Mouse (Mus musculus) MEL (cell line): ENCODE measurements around the gene Cnot2. TPM values are rescaled to one million over a fixed set of nuclear protein-coding genes. Genes with fewer than 3 reads are reported as not detected.
"Not testable (repeated sequence)": the region's sequence is repeated elsewhere in the genome, so short reads cannot be mapped to it uniquely, and the experiment has no call there.

Experiments
- DNase-seq: peaks from one replicate; pipeline ENCODE4 v3.0.0; 2011; ENCODE audit warnings: low read depth, low spot score
- H3K27ac ChIP-seq: 2 replicates; pipeline ENCODE4 v1.5.1; 2012; ENCODE audit warnings: low read depth, mild to moderate bottlenecking, control low read depth, low read length, moderate library complexity; ENCODE audit not compliant: control insufficient read depth
- H3K27me3 ChIP-seq, 2 experiments: fragments of 150-350 bp in 1 of 2; sonication (generic) in 1 of 2; 2 replicates each; pipeline ENCODE4 v1.6.1; 2012; ENCODE audit warnings: low read length in 2 of 2, mild to moderate bottlenecking in 2 of 2, improper control_type of control experiment in 1 of 2, moderate library complexity in 1 of 2; ENCODE audit not compliant: insufficient read depth in 2 of 2, control insufficient read depth in 1 of 2
- H3K36me3 ChIP-seq, 2 experiments: 2 replicates each; pipeline ENCODE4 v1.6.1; 2012 to 2014; ENCODE audit warnings: low read length in 2 of 2, improper control_type of control experiment in 1 of 2, inconsistent platforms in 1 of 2, mild to moderate bottlenecking in 1 of 2; ENCODE audit not compliant: insufficient read depth in 2 of 2, control insufficient read depth in 1 of 2
- H3K4me1 ChIP-seq, 2 experiments: fragments of 150-350 bp in 1 of 2; sonication (generic) in 1 of 2; 2 replicates each; pipeline ENCODE4 v1.6.1; 2012; ENCODE audit warnings: low read length in 2 of 2, improper control_type of control experiment in 1 of 2, mild to moderate bottlenecking in 1 of 2; ENCODE audit not compliant: insufficient read depth in 2 of 2, control insufficient read depth in 1 of 2
- H3K4me3 ChIP-seq, 2 experiments: fragments of 150-350 bp in 1 of 2; sonication (generic) in 1 of 2; 2 replicates each; pipeline ENCODE4 v1.5.1; 2012; ENCODE audit warnings: low read depth in 2 of 2, low read length in 2 of 2, mild to moderate bottlenecking in 2 of 2, moderate library complexity in 2 of 2, control low read depth in 1 of 2, improper control_type of control experiment in 1 of 2; ENCODE audit not compliant: control insufficient read depth in 1 of 2, insufficient read depth in 1 of 2
- H3K79me2 ChIP-seq: 2 replicates; pipeline ENCODE4 v1.6.1; 2012; ENCODE audit warnings: mild to moderate bottlenecking, low read length, moderate library complexity; ENCODE audit not compliant: control insufficient read depth, poor library complexity, insufficient read depth
- H3K9ac ChIP-seq: 2 replicates; pipeline ENCODE4 v1.6.1; 2012; ENCODE audit warnings: low read depth, mild to moderate bottlenecking, control low read depth, low read length, moderate library complexity; ENCODE audit not compliant: control insufficient read depth, poor library complexity, severe bottlenecking
- H3K9me3 ChIP-seq: fragments of 150-350 bp; sonication (generic); replicated peaks from 2 replicates; pipeline ENCODE4 v1.6.1; 2012; ENCODE audit warnings: mild to moderate bottlenecking, low read length, improper control_type of control experiment, moderate library complexity; ENCODE audit not compliant: insufficient read depth
- BHLHE40 ChIP-seq: IDR thresholded peaks from 2 replicates; pipeline ENCODE4 v1.6.1; 2012; ENCODE audit warnings: low read depth, mild to moderate bottlenecking, inconsistent platforms, low read length, improper control_type of control experiment, borderline replicate concordance
- CHD2 ChIP-seq: IDR thresholded peaks from 2 replicates; pipeline ENCODE4 v1.6.1; 2011; ENCODE audit warnings: low read length, improper control_type of control experiment
- CTCF ChIP-seq, 3 experiments: IDR thresholded peaks in 2 of 3; conservative IDR thresholded peaks in 1 of 3; 2 replicates each; pipeline ENCODE4 v1.5.1; 2011 to 2012; ENCODE audit warnings: low read length in 3 of 3, low read depth in 2 of 3, mild to moderate bottlenecking in 2 of 3, improper control_type of control experiment in 1 of 3, inconsistent platforms in 1 of 3, mixed read lengths in 1 of 3, moderate library complexity in 1 of 3; ENCODE audit not compliant: control insufficient read depth in 1 of 3, insufficient read depth in 1 of 3, poor library complexity in 1 of 3, severe bottlenecking in 1 of 3
- HCFC1 ChIP-seq: IDR thresholded peaks from 2 replicates; pipeline ENCODE4 v1.6.1; 2012; ENCODE audit warnings: low read depth, mild to moderate bottlenecking, inconsistent platforms, low read length, improper control_type of control experiment, moderate library complexity
- JUND ChIP-seq: IDR thresholded peaks from 2 replicates; pipeline ENCODE4 v1.6.1; 2011; ENCODE audit warnings: low read depth, mild to moderate bottlenecking, improper control_type of control experiment, low read length
- MAZ ChIP-seq: IDR thresholded peaks from 2 replicates; pipeline ENCODE4 v1.6.1; 2012; ENCODE audit warnings: low read depth, mild to moderate bottlenecking, inconsistent platforms, low read length, improper control_type of control experiment
- MYC ChIP-seq: IDR thresholded peaks from 2 replicates; pipeline ENCODE4 v1.6.1; 2011; ENCODE audit warnings: low read depth, mild to moderate bottlenecking, low read length, improper control_type of control experiment, moderate library complexity
- NRF1 ChIP-seq: IDR thresholded peaks from 2 replicates; pipeline ENCODE4 v1.6.1; 2014; ENCODE audit warnings: low read depth, mild to moderate bottlenecking, inconsistent platforms, low read length, improper control_type of control experiment, moderate library complexity; ENCODE audit not compliant: poor library complexity, insufficient read depth, severe bottlenecking
- RCOR1 ChIP-seq: IDR thresholded peaks from 2 replicates; pipeline ENCODE4 v1.6.1; 2012; ENCODE audit warnings: low read depth, mild to moderate bottlenecking, inconsistent platforms, low read length, improper control_type of control experiment
- SIN3A ChIP-seq: IDR thresholded peaks from 2 replicates; pipeline ENCODE4 v1.6.1; 2012; ENCODE audit warnings: low read length, improper control_type of control experiment, inconsistent platforms
- SMC3 ChIP-seq: IDR thresholded peaks from 2 replicates; pipeline ENCODE4 v1.6.1; 2011; ENCODE audit warnings: low read depth, low read length, improper control_type of control experiment
- TAL1 ChIP-seq: IDR thresholded peaks from 2 replicates; pipeline ENCODE4 v1.6.1; 2012; ENCODE audit warnings: mild to moderate bottlenecking, inconsistent platforms, low read length, moderate library complexity, mixed read lengths
- TCF12 ChIP-seq: IDR thresholded peaks from 2 replicates; pipeline ENCODE4 v1.6.1; 2014; ENCODE audit warnings: low read depth, mild to moderate bottlenecking, inconsistent platforms, low read length, improper control_type of control experiment, moderate library complexity
- ZKSCAN1 ChIP-seq: IDR thresholded peaks from 2 replicates; pipeline ENCODE4 v1.6.1; 2012; ENCODE audit warnings: low read depth, mild to moderate bottlenecking, inconsistent platforms, low read length, improper control_type of control experiment, moderate library complexity
- ZMIZ1 ChIP-seq: IDR thresholded peaks from 2 replicates; pipeline ENCODE4 v1.6.1; 2012; ENCODE audit warnings: low read depth, mild to moderate bottlenecking, inconsistent platforms, low read length, improper control_type of control experiment, moderate library complexity
- ZNF384 ChIP-seq: IDR thresholded peaks from 2 replicates; pipeline ENCODE4 v1.6.1; 2012; ENCODE audit warnings: low read depth, mild to moderate bottlenecking, inconsistent platforms, low read length, improper control_type of control experiment
- polyA plus RNA-seq, 2 experiments: library from polyadenylated mRNA; stranded (reverse) in 1 of 2; unstranded in 1 of 2; fragments of >175 nt in 1 of 2; fragments of >200 nt in 1 of 2; gene quantifications; 2 replicates each; pipeline versions ENCODE4 v1.2.1 to v1.2.4; 2012; ENCODE audit warnings: low replicate concordance in 2 of 2, low read depth in 1 of 2; ENCODE audit not compliant: insufficient read length in 2 of 2, insufficient read depth in 1 of 2, missing spikeins in 1 of 2
- total RNA-seq: library from RNA; depleted of rRNA; stranded (reverse); fragments of 300-350 nt; gene quantifications from 2 replicates; pipeline ENCODE4 v1.2.3, GENCODE M21; 2012

Gene Cnot2
- total and polyA plus RNA-seq, 3 experiments, result 84.3 to 554 (median 88.8) TPM

DNA sequence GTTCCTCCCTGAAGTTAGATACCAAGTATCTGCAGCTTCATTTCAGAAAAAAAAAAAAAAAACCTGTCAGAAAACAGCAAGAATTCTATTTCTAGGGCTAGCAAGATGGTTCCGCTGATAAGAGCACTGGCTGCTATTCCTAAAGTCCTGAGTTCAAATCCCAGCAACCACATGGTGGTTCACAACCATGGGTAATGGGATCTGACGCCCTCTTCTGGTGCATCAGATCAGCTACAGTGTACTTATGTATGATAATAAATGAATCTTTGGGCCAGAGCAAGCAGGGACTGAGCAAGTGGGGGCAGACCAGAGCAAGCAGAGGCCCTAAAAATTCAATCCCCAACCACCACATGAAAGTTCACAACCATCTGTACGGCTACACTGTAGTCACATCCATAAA lies 4.1 kb downstream of the Cnot2 start:
- no peaks in the 10 kb centered on the region for H3K9me3 ChIP-seq

DNA sequence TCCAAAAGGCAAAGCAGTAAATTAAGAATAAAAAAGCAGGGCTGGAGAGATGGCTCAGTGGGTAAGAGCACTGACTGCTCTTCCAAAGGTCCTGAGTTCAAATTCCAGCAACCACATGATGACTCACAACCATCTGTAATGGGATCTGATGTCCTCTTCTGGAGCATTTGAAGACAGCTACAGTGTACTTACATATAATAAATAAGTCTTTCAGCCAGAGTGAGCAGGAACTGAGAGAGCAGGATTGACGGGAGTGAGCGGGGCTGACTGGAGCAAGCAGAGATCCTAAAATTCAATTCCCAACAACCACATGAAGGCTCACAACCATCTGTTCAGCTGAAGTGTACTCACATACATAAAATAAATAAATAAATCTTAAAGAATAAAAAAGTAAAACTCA lies 5.2 kb downstream of the Cnot2 start:
- H3K36me3 ChIP-seq, result peaks cover 1 to 41% of the 10 kb centered on the region in 2 experiments; a peak in 3 of 4 replicates
- H3K9ac ChIP-seq, H3K9me3 ChIP-seq, H3K27me3 ChIP-seq, DNase-seq, H3K27ac ChIP-seq, H3K4me3 ChIP-seq: not testable (repeated sequence)
- peaks cover 13 to 29% of the 10 kb centered on the region in 2 experiments for H3K4me1 ChIP-seq
- peaks cover 67% of the 10 kb centered on the region for H3K79me2 ChIP-seq

More for the DNA sequence above, 4.1 kb downstream of the Cnot2 start:
- Histone ChIP-seq H3K9ac (no peak overlapping the region), H3K79me2 (peaks cover 67% of the 10 kb centered on the region), H3K36me3 (peaks cover 1 to 41% of the 10 kb centered on the region in 2 experiments; a peak in 3 of 4 replicates), H3K4me3 (no peak overlapping the region), H3K4me1 (peaks cover 13 to 29% of the 10 kb centered on the region in 2 experiments), H3K27ac (no peak overlapping the region), H3K27me3 (no peaks in the 10 kb centered on the region)
- DNase-seq, result peak; percentile 65
- peak; percentile 60 for TF ChIP-seq ZNF384
- no peak for TF ChIP-seq TCF12
- 0 out of 2 replicates have a peak, but pooled peaks have one; percentile 14 for TF ChIP-seq RCOR1
- no peak for TF ChIP-seq MAZ
- TF ChIP-seq ZKSCAN1, result no peak
- TF ChIP-seq CTCF (IDR thresholded peaks at IDR 0.05 in 2 of 3, conservative IDR thresholded peaks at IDR 0.05 in 1 of 3; ENCODE audit: control insufficient read depth in 1 of 3, insufficient read depth in 1 of 3, low read depth in 2 of 3, low read length in 3 of 3, poor library complexity in 1 of 3, severe bottlenecking in 1 of 3), result peak; percentile 2 to 30 (median 26); a peak in 3 of 6 replicates
- TF ChIP-seq SMC3, result peak; percentile 34
- TF ChIP-seq CHD2, result no peak
- peak; percentile 34; the same call in 1 of the 2 replicates for TF ChIP-seq SIN3A
- no peak for TF ChIP-seq JUND
- TF ChIP-seq NRF1, result no peak
- no peak for TF ChIP-seq ZMIZ1
- peak; percentile 27; the same call in 1 of the 2 replicates for TF ChIP-seq MYC
- TF ChIP-seq BHLHE40, result no peak
- TF ChIP-seq, all 39 proteins: peak for 6

DNA sequence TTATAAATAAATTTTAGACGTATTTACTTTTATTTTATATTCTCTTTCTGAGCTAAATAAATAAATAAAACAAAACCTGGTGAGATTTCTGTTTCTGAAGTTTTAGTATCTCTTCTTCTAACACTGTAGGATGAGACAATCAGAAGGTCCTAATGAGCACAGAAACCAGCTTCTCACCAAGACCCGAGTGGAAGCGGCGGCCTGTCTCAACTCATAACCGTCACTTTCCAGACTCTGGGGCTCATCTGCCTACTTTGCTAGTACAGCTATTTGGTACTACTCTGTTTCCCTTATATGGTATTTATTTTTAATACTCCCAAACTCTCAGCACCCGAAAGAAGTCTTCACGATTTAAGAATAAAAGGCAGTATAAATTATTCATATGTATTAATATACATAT lies 10.8 kb downstream of the Cnot2 start:
- Histone ChIP-seq H3K27me3 (no peaks in the 10 kb centered on the region), H3K4me1 (peaks cover 12 to 29% of the 10 kb centered on the region in 2 experiments), H3K36me3 (peaks cover 2 to 37% of the 10 kb centered on the region in 2 experiments; a peak in 2 of 4 replicates)
- no peak for DNase-seq
- TF ChIP-seq HCFC1, result no peak
- TF ChIP-seq CTCF (IDR thresholded peaks at IDR 0.05 in 2 of 3, conservative IDR thresholded peaks at IDR 0.05 in 1 of 3; ENCODE audit: control insufficient read depth in 1 of 3, insufficient read depth in 1 of 3, low read depth in 2 of 3, low read length in 3 of 3, poor library complexity in 1 of 3, severe bottlenecking in 1 of 3), result no peak
- TF ChIP-seq TAL1, result no peak
- no peak for TF ChIP-seq CHD2
- TF ChIP-seq, all 39 proteins: peak for 0
- H3K79me2 ChIP-seq, result peaks cover 64% of the 10 kb centered on the region
- H3K9ac ChIP-seq, result no peak overlapping the region
- no peak overlapping the region for H3K27ac ChIP-seq
- no peaks in the 10 kb centered on the region for H3K9me3 ChIP-seq
- no peak overlapping the region for H3K4me3 ChIP-seq
